Mouse (Mus musculus) gastrocnemius, adult 18-20 months (tissue): Measurements from ENCODE around the gene Chia1. TPM values are rescaled to one million over a fixed set of nuclear protein-coding genes. Genes with fewer than 3 reads are reported as not detected.
"Not testable (repeated sequence)": the region's sequence is repeated elsewhere in the genome, so short reads cannot be mapped to it uniquely, and the experiment has no call there.

Experiments used
- DNase-seq: peaks from one replicate; pipeline ENCODE4 v3.0.0; 2021; ENCODE audit warnings: low spot score
- long read RNA-seq, 2 experiments: library from polyadenylated mRNA; stranded (forward); transcript quantifications; one replicate each; pipeline ENCODE4 v2.0.0; 2021
- total RNA-seq, 2 experiments: library from RNA; stranded (reverse); gene quantifications; 2 replicates each; pipeline ENCODE4 v1.2.3; 2021

Gene Chia1
- total RNA-seq = under 1 TPM; 0.14 to 0.36 TPM
- long read RNA-seq, experiment 1 = 0 reads
- long read RNA-seq, experiment 2, partial matches to known transcripts = 0 of 1 reads
- long read RNA-seq, experiment 2, other reads (novel, unspliced or antisense) = 1 of 1 reads

DNA sequence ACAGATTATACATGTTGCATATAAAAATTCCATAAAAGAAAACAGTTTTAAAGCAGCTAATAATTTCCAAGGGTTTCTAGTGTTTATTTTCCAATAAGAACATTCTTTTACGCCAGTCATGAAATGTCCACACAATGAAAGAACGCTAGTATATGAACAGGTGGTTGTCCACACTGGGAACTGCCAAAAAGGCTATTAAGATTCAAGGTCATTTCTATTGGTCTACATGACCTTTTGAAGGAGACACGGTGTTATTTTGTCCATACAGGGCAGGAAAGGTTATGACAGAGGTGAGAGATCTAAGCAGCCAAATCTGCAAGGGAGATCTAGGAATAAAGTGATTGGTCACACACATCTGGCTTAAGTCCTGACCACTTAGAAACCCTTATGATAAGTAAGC, at the start of gene Chia1:
Gene Chia1 (plus strand): TSS at position 301 of the 400 bp plus-strand sequence.
- DNase-seq = no peak

DNA sequence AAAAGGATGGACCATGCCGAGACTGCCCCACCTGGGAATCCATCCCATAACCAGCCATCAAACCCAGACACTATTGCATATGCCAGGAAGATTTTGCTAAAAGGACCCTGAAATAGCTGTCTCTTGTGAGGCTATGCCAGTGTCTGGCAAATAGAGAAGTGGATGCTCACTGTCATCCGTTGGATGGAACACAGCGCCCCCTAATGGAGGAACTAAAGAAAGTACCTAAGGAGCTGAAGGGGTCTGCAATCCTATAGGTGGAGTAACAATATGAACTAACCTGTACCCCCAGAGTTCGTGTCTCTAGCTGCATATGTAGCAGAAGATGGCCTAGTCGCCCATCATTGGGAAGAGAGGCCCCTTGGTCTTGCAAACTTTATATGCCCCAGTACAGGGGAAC, 45.3 kb upstream of the Chia1 start:
- peak; percentile 1 for DNase-seq

DNA sequence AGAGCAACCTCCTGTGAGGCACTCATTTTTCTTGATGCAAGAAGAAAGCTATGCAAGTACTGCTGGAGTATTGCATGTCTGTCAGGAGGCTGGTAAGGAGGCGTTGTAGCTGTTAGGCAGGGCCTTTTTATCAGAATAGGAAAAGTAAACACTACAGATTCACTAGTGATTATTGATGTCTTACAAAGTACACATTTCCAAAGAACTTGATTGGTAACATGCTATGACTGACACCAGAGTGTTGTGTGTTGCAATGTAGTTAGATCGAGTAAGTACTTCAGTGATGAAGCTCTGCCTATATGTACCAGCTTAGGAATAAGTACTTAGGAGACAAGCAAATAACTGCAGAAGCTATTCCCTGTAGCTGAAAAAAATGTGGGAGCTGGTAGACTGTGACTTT, 42.0 kb upstream of the Chia1 start:
- DNase-seq = no peak

GRCm38 (mm10) chr3:106074824-106075223, 38.2 kb upstream of the Chia1 start:
- DNase-seq = no peak

DNA sequence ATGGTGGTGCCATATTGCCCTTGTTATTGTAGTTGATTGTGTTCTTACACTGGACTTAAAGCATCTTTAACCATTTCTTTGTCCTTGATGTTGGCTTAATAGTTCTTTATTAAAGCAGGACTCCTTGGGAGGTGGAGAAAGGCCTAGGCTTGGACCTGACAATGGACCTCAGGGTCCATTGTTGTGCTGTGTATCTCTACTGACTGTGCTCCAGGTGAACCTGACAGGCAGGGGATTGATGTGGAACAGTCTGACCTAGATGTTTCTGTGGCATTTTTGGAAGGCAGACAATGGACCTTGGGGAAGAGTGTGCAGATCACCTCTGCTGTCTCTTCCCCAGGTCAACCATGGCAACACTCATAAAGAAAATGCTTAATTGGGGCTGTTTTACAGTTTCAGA, 14.0 kb downstream of the Chia1 start:
- no peak for DNase-seq

- DNase-seq = no peak
These were observed 15.9 kb downstream of the Chia1 start for GRCm38 (mm10) chr3:106128807-106129493.

DNA sequence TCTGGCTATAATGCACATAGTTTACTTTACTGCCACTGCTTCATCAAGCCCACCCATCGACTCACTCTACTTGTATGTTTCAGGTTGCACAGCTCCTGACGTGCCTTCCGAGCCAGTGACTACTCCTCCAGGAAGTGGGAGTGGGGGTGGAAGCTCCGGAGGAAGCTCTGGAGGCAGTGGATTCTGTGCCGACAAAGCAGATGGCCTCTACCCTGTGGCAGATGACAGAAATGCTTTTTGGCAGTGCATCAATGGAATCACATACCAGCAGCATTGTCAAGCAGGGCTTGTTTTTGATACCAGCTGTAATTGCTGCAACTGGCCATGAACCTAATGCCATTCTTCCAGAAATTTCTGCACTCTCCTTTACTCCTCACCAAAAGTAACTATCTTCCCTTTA, 18.7 kb downstream of the Chia1 start:
- no peak for DNase-seq

GRCm38 (mm10) chr3:106144081-106144480, 31.1 kb downstream of the Chia1 start:
- DNase-seq = no peak

GRCm38 (mm10) chr3:106154413-106154812, 41.4 kb downstream of the Chia1 start:
- no peak for DNase-seq

- DNase-seq = no peak
These were observed 54.4 kb downstream of the Chia1 start, which contains the start of gene Chil3 for GRCm38 (mm10) chr3:106167464-106167863. Gene Chil3, minus strand, starts transcription at chr3:106167564.

DNA sequence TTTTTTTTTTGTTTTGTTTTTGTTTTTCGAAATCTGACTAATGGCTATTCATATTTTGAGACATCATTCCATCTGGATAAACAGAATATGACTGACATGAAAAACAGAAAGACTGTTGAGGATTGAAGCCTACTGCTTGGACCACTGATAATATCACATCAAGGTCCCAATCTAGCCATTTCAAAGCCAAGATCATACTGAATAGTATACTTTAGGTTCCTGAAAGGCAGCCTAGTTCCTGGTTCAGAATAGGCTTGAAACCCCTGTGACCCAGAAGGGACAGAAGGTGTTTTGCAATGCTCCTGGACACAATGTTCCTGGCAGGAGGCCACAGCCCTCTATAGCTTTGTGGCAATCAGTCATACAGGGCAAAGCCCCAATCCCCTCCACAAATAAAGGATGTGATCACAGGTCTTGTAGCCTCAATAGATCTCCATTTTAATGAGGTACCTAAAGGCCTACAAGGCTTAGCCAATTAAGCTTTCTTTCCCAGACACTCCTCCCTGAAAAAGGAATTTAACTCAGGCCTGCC, 57.6 kb downstream of the Chia1 start:
- no peak for DNase-seq

DNA sequence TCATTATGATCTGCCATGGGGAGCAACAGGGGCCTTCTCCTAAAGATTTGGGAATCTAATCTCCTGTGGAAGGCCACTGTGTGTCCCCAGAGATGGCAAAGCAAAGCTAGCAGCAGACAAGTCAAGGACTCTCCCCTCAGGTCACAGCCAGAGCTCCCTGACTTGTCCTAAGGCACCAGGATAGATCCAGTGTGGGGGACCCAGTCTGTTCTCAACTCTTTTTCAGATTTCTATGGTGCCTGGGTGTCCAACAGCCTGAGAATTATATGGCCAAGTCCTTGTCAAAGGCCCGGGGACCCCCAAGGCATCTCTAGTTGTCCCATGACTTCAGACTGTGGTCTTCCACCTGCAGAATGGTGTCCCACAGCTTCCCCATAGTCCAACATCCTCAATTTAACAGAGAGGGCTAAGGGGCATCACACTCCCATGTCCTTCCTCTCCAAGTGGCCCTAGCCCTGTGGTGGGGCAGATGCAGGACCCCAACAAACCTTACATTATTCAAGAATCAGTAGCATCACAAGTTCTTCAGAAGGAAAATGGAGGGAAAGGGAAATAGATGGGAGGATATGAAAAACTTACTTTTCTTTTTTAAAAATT, 58.2 kb downstream of the Chia1 start:
- no peak for DNase-seq

DNA sequence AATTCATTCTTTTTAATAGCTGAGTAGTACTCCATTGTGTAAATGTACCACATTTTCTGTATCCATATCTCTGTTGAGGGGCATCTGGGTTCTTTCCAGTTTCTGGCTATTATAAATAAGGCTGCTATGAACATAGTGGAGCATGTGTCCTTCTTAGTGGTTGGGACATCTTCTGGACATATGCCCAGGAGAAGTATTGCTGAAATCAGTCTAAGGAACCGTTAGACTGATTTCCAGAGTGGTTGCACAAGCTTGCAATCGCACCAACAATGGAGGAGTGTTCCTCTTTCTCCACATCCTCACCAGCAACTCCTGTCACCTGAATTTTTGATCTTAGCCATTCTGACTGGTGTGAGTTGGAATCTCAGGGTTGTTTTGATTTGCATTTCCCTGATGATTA, 59.5 kb downstream of the Chia1 start:
- not testable (repeated sequence) for DNase-seq

DNA sequence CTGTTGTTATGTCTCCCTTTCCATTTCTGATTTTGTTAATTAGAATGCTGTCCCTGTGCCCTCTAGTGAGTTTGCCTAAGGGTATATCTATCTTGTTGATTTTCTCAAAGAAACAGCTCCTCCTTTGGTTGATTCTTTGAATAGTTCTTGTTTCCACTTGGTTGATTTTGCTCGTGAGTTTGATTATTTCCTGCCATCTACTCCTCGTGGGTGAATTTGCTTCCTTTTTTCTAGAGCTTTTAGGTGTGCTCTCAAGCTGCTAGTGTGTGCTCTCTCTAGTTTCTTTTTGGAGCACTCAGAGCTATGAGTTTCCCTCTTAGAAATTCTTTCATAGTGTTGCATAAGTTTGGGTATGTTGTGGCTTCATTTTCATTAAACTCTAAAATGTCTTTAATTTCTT, 61.9 kb downstream of the Chia1 start:
- DNase-seq = not testable (repeated sequence)

- no peak for DNase-seq
These were observed 64.6 kb downstream of the Chia1 start for GRCm38 (mm10) chr3:106177509-106178189.

Other genes with a start within 250 kb of the Chia1 start
- not detected for gene Adora3, start 242.4 kb upstream of the Chia1 start, total RNA-seq
- not detected for gene Tmigd3, start 242.3 kb upstream of the Chia1 start, total RNA-seq
- gene I830077J02Rik, start 180.6 kb upstream of the Chia1 start, total RNA-seq = under 1 TPM; 0.07 to 0.34 TPM
- gene Wdr77, start 153.9 kb upstream of the Chia1 start, total RNA-seq = 10 to 100 TPM; 26.3 to 29.4 TPM
- 100 to 1,000 TPM; 591 to 642 TPM for gene Atp5f1, start 153.1 kb upstream of the Chia1 start, total RNA-seq
- gene Ovgp1, start 139.5 kb upstream of the Chia1 start, total RNA-seq = under 1 TPM; 0.68 to 0.85 TPM
- not detected for gene Pifo, start 98.6 kb upstream of the Chia1 start, total RNA-seq
- not detected for gene Chil5, start 80.4 kb upstream of the Chia1 start, total RNA-seq
- gene Chil3, start 54.3 kb downstream of the Chia1 start, total RNA-seq = not detected
- gene Chil4, start 106.3 kb downstream of the Chia1 start, total RNA-seq = not detected